Mouse (Mus musculus) colon, adult 2 months (tissue): ENCODE measurements around the gene Gm44503. TPM values are rescaled to one million over a fixed set of nuclear protein-coding genes. Genes with fewer than 3 reads are reported as not detected.

Source experiments
- polyA plus RNA-seq: library from polyadenylated mRNA; depleted of rRNA; stranded (reverse); fragments of >200 nt; gene quantifications from 2 replicates; pipeline ENCODE4 v1.2.3, GENCODE M21; 2012; rRNA removed

Gene Gm44503
- polyA plus RNA-seq, result not detected in 2 replicates

GRCm38 (mm10) chr9:72958521-72959450, at the start of gene Gm44503, which contains the start of gene Dyx1c1:
TSS of gene Gm44503 (plus strand) at chr9:72958852.
TSS of gene Dyx1c1 (plus strand) at chr9:72958785.

DNA sequence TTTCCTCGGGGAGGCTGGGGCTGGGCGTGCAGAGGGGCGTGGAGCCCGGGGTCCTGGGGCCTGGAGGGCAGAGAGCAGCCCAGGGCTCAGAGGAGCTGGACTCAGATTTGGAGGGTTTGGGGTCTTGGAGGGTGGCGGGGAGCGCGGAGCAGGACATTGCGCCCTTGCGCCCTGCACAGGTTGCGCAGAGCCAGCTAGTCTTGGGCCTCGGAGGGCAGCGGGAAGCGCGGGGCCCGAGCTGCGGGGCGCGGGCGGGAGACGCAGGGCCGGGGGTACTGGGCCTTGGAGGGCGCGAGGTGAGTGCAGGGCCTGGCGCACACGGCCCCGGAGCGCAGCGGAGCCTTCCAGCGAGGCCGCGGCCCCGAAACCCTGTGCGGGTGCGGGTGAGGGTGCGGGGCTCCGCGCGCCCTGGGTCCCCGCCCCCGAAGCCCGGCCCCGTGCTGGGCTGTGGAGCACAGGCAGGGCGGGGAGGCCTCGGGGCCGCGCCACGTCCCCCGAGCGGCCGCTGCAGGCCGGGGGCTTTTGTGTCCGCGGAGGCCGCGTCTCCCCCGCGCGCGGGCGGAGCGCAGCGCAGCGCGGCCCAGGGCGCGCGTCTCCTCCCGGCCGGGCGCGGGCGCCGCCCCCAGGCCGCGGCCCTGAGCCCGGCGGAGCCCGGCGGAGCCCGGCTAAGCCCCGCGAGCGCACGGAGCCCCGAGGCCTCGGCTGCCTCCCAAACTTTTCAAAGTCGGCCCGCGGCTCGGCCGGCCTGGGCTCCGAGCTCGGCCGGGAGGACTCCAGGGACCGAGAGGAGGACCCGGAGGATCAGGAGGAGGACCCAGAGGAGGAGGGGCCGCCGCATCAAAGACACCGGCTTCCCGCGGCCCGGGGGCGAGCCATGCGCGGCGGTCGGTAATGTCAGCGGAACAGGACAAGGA, 33.4 kb upstream of the Gm44503 start, which contains the start of gene Pygo1:
Pygo1 (plus strand) TSS at position 625 of the 914 bp plus-strand sequence.

GRCm38 (mm10) chr9:72985250-72986220, 26.9 kb downstream of the Gm44503 start, which contains the start of the genes Ccpg1os and Ccpg1:
TSS of gene Ccpg1os (minus strand) at chr9:72985382.
TSS of gene Ccpg1 (plus strand) at chr9:72985429.

DNA sequence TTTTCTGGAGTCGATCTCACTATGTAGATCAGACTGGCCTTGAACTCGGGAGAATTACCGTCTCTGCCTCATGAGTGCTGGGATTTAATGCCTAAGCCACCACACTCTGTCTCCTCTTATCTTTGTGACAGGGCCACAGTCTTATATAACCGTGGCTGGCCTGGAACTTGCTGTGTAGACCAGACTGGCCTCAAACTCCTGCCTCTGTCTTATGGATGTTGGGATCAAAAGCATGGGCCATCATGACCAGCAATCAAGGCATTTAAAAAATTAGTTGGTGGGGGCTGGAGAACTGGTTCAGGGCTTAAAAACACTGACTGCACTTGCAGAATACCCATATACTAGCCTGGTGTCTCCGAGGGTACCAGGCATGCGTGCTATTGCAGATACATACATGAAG, 81.4 kb downstream of the Gm44503 start, which contains the start of gene Pigb:
Pigb (minus strand) TSS at position 299 of the 400 bp plus-strand sequence.

DNA sequence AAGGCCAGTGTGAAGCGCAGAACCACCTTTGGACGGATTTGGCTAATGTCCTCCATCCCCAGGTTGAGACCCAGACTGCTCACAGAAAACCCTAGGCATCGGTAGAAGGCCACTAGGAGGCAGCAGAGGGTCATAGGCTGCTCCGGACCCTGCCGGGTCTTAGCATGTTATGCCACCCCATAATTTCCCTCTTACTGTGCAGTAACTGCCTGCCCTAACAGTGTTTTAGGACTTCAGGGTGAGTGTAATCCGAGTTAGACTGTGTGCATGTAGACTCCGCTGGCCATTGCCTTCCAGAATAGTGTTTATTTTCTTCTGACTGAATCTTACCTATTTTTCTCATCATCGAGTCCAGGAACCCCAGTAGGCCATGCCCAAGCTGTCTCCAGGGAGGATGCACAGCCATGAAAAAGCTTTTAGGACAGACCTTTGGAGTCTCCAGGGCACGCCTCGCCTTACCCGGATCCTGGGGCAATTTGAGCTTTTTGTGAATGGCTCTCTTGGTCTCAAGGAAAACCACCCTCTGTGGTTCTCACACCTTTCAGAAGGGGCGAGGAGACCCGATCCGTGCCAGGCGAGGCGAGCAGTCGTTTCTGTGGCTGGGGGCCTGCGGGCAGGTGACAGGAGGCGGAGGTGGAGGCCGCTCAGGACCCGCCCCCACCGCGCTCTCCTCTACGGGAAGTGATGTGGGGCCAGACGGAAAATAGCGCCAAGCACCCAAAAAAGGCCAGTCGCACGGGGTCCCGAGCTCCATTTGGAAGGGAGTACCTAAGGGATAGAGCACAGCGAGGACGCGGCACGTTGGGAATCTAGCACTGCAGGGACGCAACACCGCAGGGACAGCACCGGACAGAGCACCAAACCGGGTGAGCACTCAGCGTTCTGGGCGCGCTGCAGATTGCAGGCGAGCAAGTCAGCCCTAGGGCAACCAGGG, 85.8 kb downstream of the Gm44503 start, which contains the start of gene Rab27a:
Rab27a (plus strand) TSS at position 709 of the 934 bp plus-strand sequence.

Other genes starting within 250 kb of the Gm44503 start
- 0.08 and 0.28 TPM in 2 replicates for gene Prtg, start 152.0 kb upstream of the Gm44503 start, polyA plus RNA-seq
- 0.20 and 0.23 TPM in 2 replicates for gene Pygo1, start 33.2 kb upstream of the Gm44503 start, polyA plus RNA-seq
- not detected in 2 replicates for gene Dyx1c1, start 67 bp upstream of the Gm44503 start, polyA plus RNA-seq
- 6.7 and 9.1 TPM in 2 replicates for gene Ccpg1os, start 26.5 kb downstream of the Gm44503 start, polyA plus RNA-seq
- 4.8 and 5.4 TPM in 2 replicates for gene Ccpg1, start 26.6 kb downstream of the Gm44503 start, polyA plus RNA-seq
- 6.1 and 7.9 TPM in 2 replicates for gene Pigb, start 81.5 kb downstream of the Gm44503 start, polyA plus RNA-seq
- 11.4 and 12.8 TPM in 2 replicates for gene Rab27a, start 86.0 kb downstream of the Gm44503 start, polyA plus RNA-seq
- gene Khdc3, start 143.0 kb downstream of the Gm44503 start, polyA plus RNA-seq, result 0.69 and 1.2 TPM in 2 replicates
- gene Gm20509, start 143.6 kb downstream of the Gm44503 start, polyA plus RNA-seq, result not detected in 2 replicates
- 6.4 and 7.3 TPM in 2 replicates for gene Rsl24d1, start 154.6 kb downstream of the Gm44503 start, polyA plus RNA-seq